Mouse (Mus musculus): ENCODE data around the gene Helt. TPM values are rescaled to one million over a fixed set of nuclear protein-coding genes. Genes with fewer than 3 reads are reported as not detected.

Gene Helt
- total RNA-seq (2021) = not detected
- long read RNA-seq, experiment 1 = 0 reads
- long read RNA-seq, experiment 2 = 0 reads

GRCm38 (mm10) chr8:46294181-46294892, at the start of gene Helt:
Gene Helt (minus strand): TSS chr8:46294671.
- DNase-seq (ENCODE audit: low spot score in 2 of 2) = no peak

- DNase-seq (ENCODE audit: low spot score in 2 of 2) = no peak
Measured at GRCm38 (mm10) chr8:46342272-46342671, 47.8 kb upstream of the Helt start.

DNA sequence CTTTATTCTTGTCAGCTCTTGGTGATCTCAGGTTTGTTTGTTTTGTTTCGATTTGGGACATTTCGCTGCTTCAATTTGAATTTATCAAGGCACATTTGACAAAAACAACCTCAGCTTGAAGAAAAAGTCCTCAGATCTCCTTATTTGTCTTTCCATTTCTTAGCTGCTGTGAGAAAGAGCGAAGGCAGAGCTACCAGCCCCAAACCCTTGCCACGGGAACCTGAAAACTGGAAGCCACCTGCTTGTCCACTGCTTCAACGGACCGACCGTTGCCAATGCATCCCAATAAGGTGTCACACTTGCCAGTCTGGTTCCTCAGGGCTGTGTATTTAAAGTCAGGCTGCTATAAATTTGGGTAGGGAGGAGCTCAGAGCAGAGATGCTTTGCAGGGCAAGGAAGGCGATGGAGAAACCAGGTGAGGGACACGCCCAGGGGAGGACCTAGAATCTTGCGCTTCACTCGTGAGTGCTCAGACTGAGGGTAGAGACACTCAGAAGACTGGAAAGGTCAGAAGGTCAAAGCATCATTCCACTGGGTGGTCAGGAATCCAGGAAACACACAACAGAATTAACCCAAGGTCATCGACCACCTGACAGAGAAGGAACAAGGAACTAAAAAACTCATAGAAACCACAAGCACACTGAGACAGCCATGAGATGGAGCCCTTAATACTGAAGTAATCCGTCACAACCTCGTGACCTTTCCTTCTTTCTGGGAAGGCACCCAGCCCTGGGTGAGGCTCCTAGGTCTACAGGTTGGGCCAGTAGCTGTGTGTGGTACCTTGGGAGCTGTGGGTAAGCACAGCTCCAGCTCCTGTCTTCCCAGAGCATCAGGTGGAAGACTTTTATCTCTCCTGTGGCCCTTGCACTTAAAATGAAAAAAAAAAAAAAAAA, 46.2 kb upstream of the Helt start:
- no peak for DNase-seq (ENCODE audit: low spot score in 2 of 2)

DNA sequence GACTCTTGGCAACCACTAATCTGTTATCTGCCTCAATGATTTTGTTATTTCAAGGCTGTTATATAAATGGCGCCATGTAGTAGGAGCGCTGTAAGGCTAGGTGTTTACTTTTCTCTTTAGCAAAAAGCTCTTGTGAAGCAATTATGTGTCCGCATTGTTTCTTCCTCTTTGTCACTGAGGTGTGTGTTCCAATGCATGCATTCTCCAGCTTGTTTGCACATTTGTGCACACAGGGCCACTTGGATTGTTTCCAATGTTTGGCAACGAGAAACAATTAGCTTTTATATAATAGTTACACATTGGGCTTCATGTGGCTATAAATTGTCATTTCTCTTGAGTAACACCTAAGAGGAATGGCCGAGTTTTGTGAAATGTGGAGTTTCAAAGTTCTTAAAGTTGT, 44.8 kb upstream of the Helt start:
- no peak for DNase-seq (ENCODE audit: low spot score in 2 of 2)

DNA sequence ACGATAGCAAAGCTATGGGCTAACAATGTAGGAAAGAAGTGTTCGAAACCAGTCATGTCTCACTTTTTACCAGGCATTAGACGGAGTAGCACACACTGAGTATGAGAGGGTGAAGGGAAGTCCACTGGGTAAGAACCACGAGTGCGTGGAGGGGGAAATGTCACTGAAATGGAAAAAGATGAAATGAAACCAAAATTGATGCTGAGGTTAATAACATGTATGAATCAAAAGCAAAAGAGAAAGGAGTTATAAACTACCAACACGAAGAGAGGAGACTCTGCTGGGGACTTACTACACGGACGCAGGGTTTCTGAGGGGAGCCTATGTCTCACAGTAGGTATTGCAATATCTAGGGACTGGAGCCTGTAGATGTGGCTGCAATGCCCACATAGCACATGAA, 41.9 kb upstream of the Helt start:
- no peak for DNase-seq (ENCODE audit: low spot score in 2 of 2)

GRCm38 (mm10) chr8:46332389-46333061, 38.1 kb upstream of the Helt start:
- no peak for DNase-seq (ENCODE audit: low spot score in 2 of 2)

- DNase-seq (ENCODE audit: low spot score in 2 of 2) = no peak
Measured at GRCm38 (mm10) chr8:46331801-46332200, 37.3 kb upstream of the Helt start.

GRCm38 (mm10) chr8:46329396-46329795, 34.9 kb upstream of the Helt start:
- DNase-seq (ENCODE audit: low spot score in 2 of 2) = no peak

DNA sequence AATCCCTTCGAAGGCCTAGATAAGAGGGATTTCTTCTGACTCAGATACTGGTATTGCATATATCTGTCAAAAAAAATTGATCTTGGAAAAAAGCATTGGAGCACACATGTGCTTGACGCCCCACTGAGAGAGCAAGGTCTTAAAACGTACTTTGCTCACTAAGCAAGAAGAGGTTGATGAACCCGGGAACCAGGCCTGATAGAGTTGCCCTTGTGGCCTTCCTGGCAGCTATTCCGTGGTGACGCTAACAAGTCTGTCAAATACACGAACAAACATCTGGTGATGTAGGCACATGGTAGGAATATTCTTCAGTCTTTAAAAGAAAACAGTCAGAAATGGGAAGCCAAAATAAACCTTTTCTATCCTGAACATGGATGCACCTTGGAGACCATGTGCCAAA, 32.8 kb upstream of the Helt start:
- no peak for DNase-seq (ENCODE audit: low spot score in 2 of 2)

DNA sequence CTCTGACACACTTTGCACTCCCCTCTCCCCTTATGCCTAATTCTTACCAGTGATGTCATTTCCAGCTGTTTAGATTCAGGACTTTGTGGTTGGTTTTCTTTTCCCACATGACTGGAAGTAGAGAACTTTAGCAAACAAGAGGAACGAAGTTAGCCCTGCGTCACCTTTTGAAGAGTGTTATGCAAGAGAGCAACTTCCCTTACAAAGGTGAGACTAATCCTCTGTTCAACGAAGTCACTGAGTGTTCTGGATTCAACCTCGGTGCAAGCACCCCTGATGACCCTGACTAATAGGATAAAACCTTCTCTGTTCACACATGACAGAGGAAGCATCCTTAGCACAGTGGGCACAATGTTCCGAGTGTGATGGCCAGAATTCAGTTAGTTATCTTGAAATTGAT, 32.2 kb upstream of the Helt start:
- DNase-seq (ENCODE audit: low spot score in 2 of 2) = no peak

DNA sequence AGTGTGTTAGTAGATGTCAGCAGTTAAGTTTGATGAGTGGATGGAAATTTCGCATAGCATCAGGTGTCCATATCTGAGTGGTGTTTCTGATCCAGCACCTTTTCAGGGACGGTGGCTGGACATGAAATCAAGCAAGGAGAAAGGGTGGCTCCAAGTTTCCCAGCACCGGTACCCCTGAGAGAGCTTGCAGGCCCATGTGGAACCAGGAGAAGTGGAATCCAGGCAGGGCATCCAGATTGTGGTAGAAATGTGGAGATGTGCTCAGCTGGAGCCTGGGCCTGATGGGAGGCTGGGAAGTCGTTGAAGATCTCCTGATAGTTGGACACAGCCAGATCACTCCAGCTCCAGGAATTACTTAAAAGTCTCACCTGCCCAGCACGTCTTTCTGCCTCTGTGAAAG, 30.2 kb upstream of the Helt start:
- DNase-seq (ENCODE audit: low spot score in 2 of 2) = no peak

DNA sequence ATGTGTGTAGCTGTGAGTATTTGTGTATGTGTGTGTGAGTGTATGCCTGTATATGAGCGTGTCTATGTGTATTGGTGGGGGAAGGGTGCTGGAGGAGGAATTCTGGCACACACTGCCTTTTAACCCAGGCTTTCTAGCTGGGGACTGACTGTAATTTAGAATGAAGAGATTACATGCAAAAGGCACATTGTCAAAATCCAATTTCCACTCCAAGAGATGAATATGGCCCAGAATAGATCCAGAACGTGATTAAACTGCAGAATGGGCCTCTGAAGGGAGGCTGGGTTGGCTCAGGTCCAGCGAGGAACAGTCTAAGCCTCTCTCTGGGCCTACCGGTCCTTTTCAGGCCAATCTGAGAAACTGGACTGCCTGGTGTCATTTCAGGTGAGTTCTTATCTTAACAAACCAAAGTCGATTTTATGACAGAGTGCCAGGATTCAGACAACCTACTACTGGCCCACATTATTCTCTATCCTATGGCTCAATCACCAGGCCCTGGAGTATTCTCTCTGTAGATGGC, 29.3 kb upstream of the Helt start:
- DNase-seq (ENCODE audit: low spot score in 2 of 2) = no peak

- no peak for DNase-seq (ENCODE audit: low spot score in 2 of 2)
Measured at GRCm38 (mm10) chr8:46322833-46323232, 28.4 kb upstream of the Helt start.

GRCm38 (mm10) chr8:46322421-46322820, 27.9 kb upstream of the Helt start:
- no peak for DNase-seq (ENCODE audit: low spot score in 2 of 2)

DNA sequence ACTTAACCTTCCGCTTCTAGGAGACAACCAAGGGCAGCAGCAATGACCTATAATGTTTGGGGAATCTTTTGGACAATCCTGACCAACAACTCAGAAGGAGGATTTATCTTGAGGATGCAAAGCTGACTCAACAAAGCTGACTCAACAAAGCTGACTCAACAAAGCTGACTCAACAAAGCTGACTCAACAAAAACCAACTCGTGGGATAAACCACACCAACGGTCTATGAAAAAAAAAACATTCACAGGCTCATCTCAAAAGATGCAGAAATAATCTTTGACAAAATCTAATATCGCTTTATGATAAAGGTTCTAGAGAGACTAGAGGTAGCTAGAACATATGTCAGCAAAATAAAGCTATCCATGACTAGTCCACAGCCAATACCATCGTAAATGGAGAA, 24.3 kb upstream of the Helt start:
- DNase-seq (ENCODE audit: low spot score in 2 of 2) = no peak

DNA sequence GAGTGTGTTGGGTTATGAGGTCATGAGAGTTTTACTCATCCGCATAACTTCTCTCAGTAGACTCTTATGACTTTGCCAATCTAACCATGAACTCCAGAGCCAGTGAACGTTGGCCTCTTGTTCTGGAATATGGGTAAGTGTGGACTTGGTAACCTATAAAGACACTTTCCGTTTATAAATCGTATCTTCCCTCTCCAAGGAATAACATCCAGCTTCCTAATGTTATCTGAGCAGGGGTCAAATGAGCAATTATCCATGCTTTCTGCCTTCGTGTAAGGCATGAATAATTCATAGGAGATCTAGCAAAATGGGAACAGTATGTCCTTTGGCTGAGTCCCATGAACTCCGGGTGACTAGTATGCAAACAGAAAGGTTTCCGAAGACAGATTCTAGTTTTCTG, 22.7 kb upstream of the Helt start:
- no peak for DNase-seq (ENCODE audit: low spot score in 2 of 2)

- no peak for DNase-seq (ENCODE audit: low spot score in 2 of 2)
Measured at GRCm38 (mm10) chr8:46313798-46314197, 19.3 kb upstream of the Helt start.

DNA sequence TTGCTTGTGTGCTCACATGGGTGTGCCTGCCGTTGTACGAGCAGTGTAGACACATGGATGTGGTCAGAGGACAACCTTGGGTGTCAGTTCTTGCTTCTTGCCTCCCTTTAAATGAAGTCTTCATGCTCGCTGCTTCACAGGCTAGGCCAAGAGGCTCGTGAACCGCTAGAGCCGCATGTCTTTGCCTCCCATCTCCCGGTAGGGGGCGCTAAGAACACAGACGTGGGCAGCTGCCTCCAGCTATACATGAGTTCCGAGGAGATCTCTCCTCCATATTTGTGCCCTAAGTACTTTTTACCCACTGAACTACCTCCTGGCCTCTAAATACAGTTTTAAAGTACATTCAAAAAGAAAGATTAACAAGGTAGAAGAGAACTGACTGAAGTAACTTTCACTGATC, 16.7 kb upstream of the Helt start:
- DNase-seq (ENCODE audit: low spot score in 2 of 2) = peak; percentile 81 to 86

DNA sequence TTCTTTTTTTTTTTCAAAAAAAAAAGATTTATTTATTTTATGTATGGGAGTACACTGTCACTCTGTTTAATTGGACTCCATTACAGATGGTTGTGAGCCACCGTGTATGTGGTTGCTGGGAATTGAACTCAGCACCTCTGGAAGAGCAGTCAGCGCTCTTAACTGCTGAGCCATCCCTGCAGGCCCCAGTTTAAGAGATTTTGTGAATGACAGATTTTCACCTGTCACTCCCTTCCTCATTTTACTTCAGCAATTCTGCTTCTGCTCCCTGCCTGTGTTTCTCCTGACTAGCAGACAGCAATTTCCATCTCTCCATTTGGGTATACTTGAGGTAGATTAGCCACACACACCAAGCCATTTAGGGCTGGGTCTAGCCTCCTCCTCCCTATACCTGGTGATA, 13.7 kb upstream of the Helt start:
- no peak for DNase-seq (ENCODE audit: low spot score in 2 of 2)

- peak in 1 of 2 experiments; percentile 25 for DNase-seq (ENCODE audit: low spot score in 2 of 2)
Measured at GRCm38 (mm10) chr8:46305733-46306349, 11.4 kb upstream of the Helt start.

DNA sequence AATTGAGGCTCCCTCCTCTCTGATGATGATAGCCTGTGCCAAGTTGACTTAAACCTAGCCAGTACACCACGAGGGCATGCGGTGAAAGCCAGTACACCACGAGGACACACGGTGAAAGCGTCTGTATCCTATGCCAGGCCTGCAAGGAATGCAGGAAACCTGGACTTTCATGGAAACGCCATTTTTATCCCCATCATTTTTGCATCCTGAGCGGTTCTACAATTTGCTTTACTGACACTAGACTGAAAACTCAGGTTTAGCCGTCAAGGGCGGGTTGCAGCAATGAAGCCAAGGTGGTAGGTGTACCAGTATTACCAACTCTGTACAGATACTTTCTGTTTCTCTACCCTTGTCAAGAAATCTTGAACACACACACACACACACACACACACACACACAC, 7.7 kb upstream of the Helt start:
- DNase-seq (ENCODE audit: low spot score in 2 of 2) = no peak
